Mouse (Mus musculus) midbrain, embryonic 11.5 days (tissue): ENCODE data around the gene Otud3. TPM values are rescaled to one million over a fixed set of nuclear protein-coding genes. Genes with fewer than 3 reads are reported as not detected.
"Not testable (repeated sequence)": the region's sequence is repeated elsewhere in the genome, so short reads cannot be mapped to it uniquely, and the experiment has no call there.

Experiments used
- ATAC-seq: fragments of 200-750 bp; cut with Nextera tagmentation; 2 replicates; pipeline ENCODE4 v1.8.0; 2017; ENCODE audit warnings: moderate TSS enrichment, moderate library complexity; ENCODE audit not compliant: low FRiP score
- DNase-seq: peaks from one replicate; pipeline ENCODE4 v3.0.0; 2015; ENCODE audit warnings: low spot score; ENCODE audit errors: missing footprints
- H3K27ac ChIP-seq: fragments of 300-500 bp; sonication (generic); 2 replicates; pipeline ENCODE4 v1.5.1; 2014; ENCODE audit warnings: low read depth, low read length
- H3K27me3 ChIP-seq: fragments of 300-500 bp; sonication (generic); 2 replicates; pipeline ENCODE4 v1.6.1; 2014; ENCODE audit warnings: mild to moderate bottlenecking, low read length, moderate library complexity, mixed read lengths; ENCODE audit not compliant: control insufficient read depth, insufficient read depth
- H3K36me3 ChIP-seq: fragments of 300-500 bp; sonication (generic); 2 replicates; pipeline ENCODE4 v1.6.1; 2014; ENCODE audit warnings: mild to moderate bottlenecking, low read length, moderate library complexity, mixed read lengths; ENCODE audit not compliant: control insufficient read depth, insufficient read depth
- H3K4me1 ChIP-seq: fragments of 300-500 bp; sonication (generic); 2 replicates; pipeline ENCODE4 v1.6.1; 2014; ENCODE audit warnings: low read length; ENCODE audit not compliant: control insufficient read depth, insufficient read depth
- H3K4me2 ChIP-seq: fragments of 300-500 bp; sonication (generic); 2 replicates; pipeline ENCODE4 v1.6.1; 2014; ENCODE audit warnings: mild to moderate bottlenecking, moderate library complexity
- H3K4me3 ChIP-seq: fragments of 300-500 bp; sonication (generic); 2 replicates; pipeline ENCODE4 v1.5.1; 2014; ENCODE audit warnings: low read depth, low read length
- H3K9ac ChIP-seq: fragments of 300-500 bp; sonication (generic); 2 replicates; pipeline ENCODE4 v1.6.1; 2014; ENCODE audit warnings: low read length
- H3K9me3 ChIP-seq: fragments of 300-500 bp; sonication (generic); 2 replicates; pipeline ENCODE4 v1.6.1; 2016; ENCODE audit warnings: low read length; ENCODE audit not compliant: control insufficient read depth
- WGBS: fragments of 180-500 bp; shearing (Covaris S2); extraction: QIAGEN DNeasy Blood & Tissue Kit; methylation state at CpG from one replicate; pipeline ENCODE4 v1.1.7; 2014; 5-methylcytosine and 5-hydroxymethylcytosine counted together
- polyA plus RNA-seq: library from polyadenylated mRNA; unstranded; fragments of >200 nt; fragmentation: Nextera tagmentation; extraction: Ambion mirVana; gene quantifications from 2 replicates; pipeline ENCODE4 v1.2.1, GENCODE M21; 2014

Gene Otud3
- polyA plus RNA-seq, 1 experiment from 2014 or later, result 2.7 TPM

GRCm38 (mm10) chr4:138880811-138881584, 32.7 kb downstream of the Otud3 start:
- 87% methylated on average over 7 of the region's 7 CpGs for WGBS
- H3K9me3 ChIP-seq, result no peaks in the 10 kb centered on the region
- H3K4me1 ChIP-seq, result peaks cover 3% of the 10 kb centered on the region; the same call in 1 of the 2 replicates
- no peak overlapping the region for H3K4me3 ChIP-seq
- H3K27ac ChIP-seq, result no peak overlapping the region
- no peak overlapping the region for H3K4me2 ChIP-seq
- H3K9ac ChIP-seq, result no peak overlapping the region
- DNase-seq (no peak), ATAC-seq (no peak)
- no peaks in the 10 kb centered on the region; the same call in 1 of the 2 replicates for H3K27me3 ChIP-seq
- H3K36me3 ChIP-seq, result no peaks in the 10 kb centered on the region

- 88% methylated on average over 11 of the region's 11 CpGs for WGBS
- ATAC-seq, result no peak
- no peak overlapping the region for H3K27ac ChIP-seq
These were observed 33.9 kb downstream of the Otud3 start for GRCm38 (mm10) chr4:138879808-138880207.

GRCm38 (mm10) chr4:138878783-138879182, 35.0 kb downstream of the Otud3 start:
- Histone ChIP-seq H3K4me2 (no peak overlapping the region), H3K27me3 (no peaks in the 10 kb centered on the region; the same call in 1 of the 2 replicates), H3K4me3 (no peak overlapping the region), H3K4me1 (peaks cover 3% of the 10 kb centered on the region; the same call in 1 of the 2 replicates), H3K9me3 (no peaks in the 10 kb centered on the region), H3K36me3 (no peaks in the 10 kb centered on the region), H3K27ac (no peak overlapping the region), H3K9ac (no peak overlapping the region)
- DNase-seq, result no peak
- 72% methylated on average over 8 of the region's 8 CpGs for WGBS
- ATAC-seq, result no peak

More at GRCm38 (mm10) chr4:138879808-138880207, 33.9 kb downstream of the Otud3 start:
- Histone ChIP-seq H3K9me3 (no peaks in the 10 kb centered on the region), H3K4me1 (peaks cover 3% of the 10 kb centered on the region; the same call in 1 of the 2 replicates), H3K9ac (no peak overlapping the region), H3K4me2 (no peak overlapping the region), H3K27me3 (no peaks in the 10 kb centered on the region; the same call in 1 of the 2 replicates), H3K4me3 (no peak overlapping the region), H3K36me3 (no peaks in the 10 kb centered on the region)
- DNase-seq, result no peak

DNA sequence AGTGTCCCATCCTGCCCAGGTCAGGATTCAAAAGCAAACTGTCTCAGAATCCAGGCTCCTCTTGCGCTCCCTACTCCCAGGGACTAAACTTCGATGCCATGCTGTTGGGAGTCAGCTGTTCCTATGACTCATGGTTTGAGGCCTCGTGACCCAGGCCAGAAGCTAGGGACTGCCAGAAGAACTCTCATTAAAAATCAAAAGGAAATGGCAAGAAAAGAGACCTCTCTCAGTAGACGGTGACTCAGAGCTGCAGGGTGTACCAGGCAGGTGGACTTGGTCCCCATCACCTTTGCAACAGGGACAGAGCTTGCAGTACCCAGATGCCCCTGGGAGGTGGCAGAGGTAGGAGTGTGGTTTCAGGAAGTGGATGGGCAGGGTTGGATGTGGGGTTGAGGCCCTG, 36.0 kb downstream of the Otud3 start, which contains the start of gene Pla2g2e:
TSS of gene Pla2g2e (plus strand) at position 212 of the 400 bp plus-strand sequence.
- H3K36me3 ChIP-seq, result no peaks in the 10 kb centered on the region
- no peaks in the 10 kb centered on the region for H3K9me3 ChIP-seq
- H3K4me2 ChIP-seq, result no peak within 1 kb of the TSS
- H3K4me3 ChIP-seq, result no peak within 1 kb of the TSS
- no peak within 1 kb of the TSS for H3K27ac ChIP-seq
- 89% methylated on average over 4 of the region's 4 CpGs for WGBS
- H3K9ac ChIP-seq, result no peak within 1 kb of the TSS
- no peak for DNase-seq
- H3K27me3 ChIP-seq, result no peaks in the 10 kb centered on the region; the same call in 1 of the 2 replicates
- H3K4me1 ChIP-seq, result peaks cover 3% of the 10 kb centered on the region; the same call in 1 of the 2 replicates
- no peak for ATAC-seq

- Histone ChIP-seq H3K27me3 (no peaks in the 10 kb centered on the region; the same call in 1 of the 2 replicates), H3K4me2 (no peak overlapping the region), H3K27ac (no peak overlapping the region), H3K9me3 (no peaks in the 10 kb centered on the region), H3K4me1 (no peaks in the 10 kb centered on the region), H3K4me3 (no peak overlapping the region), H3K36me3 (no peaks in the 10 kb centered on the region), H3K9ac (no peak overlapping the region)
- WGBS, result 95% methylated on average over 2 of the region's 2 CpGs
- DNase-seq (no peak), ATAC-seq (no peak)
These were observed 37.8 kb downstream of the Otud3 start for GRCm38 (mm10) chr4:138875986-138876385.

DNA sequence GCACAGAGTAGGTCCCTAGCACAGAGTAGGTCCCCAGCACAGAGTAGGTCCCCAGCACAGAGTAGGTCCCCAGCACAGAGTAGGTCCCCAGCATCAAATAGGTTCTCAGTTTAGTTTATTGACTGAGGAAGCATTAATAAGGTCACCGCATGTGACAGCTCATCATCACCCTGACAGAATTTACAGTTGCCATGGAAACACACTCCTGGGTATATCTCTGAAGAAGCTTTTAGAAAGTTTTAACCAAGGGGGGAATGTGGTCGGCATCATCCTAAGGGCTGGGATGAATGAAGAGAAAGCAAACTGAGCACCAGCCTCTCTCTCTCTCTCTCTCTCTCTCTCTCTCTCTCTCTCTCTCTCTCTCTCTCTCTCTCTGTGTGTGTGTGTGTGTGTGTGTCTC, 38.5 kb downstream of the Otud3 start:
- not testable (repeated sequence) for H3K9ac ChIP-seq, H3K27ac ChIP-seq, H3K27me3 ChIP-seq, DNase-seq, H3K4me3 ChIP-seq, ATAC-seq, H3K9me3 ChIP-seq, H3K4me1 ChIP-seq, H3K4me2 ChIP-seq, H3K36me3 ChIP-seq
- WGBS, result 76% methylated on average over 2 of the region's 2 CpGs

DNA sequence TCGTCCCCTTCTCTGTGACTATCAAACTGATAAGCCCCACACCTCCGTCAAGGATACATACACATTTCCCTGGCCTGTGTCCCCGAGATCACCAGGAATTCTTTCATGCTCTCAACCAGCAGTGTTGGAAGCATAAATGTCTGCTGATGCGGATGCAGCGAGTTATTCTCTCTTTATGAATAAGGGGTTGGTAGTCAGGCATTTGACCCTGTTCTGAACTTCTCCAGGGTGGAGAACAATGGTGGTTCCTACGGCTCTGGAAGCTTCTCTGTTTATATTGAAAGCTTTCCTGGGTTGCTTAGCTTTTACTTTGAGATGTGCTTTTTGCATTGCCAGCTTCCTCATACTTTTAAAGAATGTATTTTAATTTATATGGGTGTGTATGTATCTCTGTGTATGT, 39.9 kb downstream of the Otud3 start, which contains the start of gene Gm13030:
TSS of gene Gm13030 (minus strand) at position 101 of the 400 bp plus-strand sequence.
- Histone ChIP-seq H3K9me3 (no peaks in the 10 kb centered on the region), H3K4me1 (no peaks in the 10 kb centered on the region), H3K27me3 (no peaks in the 10 kb centered on the region), H3K4me3 (no peak within 1 kb of the TSS), H3K27ac (no peak within 1 kb of the TSS), H3K9ac (no peak within 1 kb of the TSS), H3K36me3 (no peaks in the 10 kb centered on the region), H3K4me2 (no peak within 1 kb of the TSS)
- ATAC-seq (no peak), DNase-seq (no peak)
- 87% methylated on average over 6 of the region's 6 CpGs for WGBS

- Histone ChIP-seq H3K4me1 (no peaks in the 10 kb centered on the region), H3K9ac (no peak overlapping the region), H3K36me3 (no peaks in the 10 kb centered on the region), H3K9me3 (no peaks in the 10 kb centered on the region), H3K4me2 (no peak overlapping the region), H3K27ac (no peak overlapping the region), H3K27me3 (no peaks in the 10 kb centered on the region), H3K4me3 (no peak overlapping the region)
- ATAC-seq, result no peak
- no peak for DNase-seq
- 51% methylated on average over 8 of the region's 8 CpGs for WGBS
These were observed 45.1 kb downstream of the Otud3 start for GRCm38 (mm10) chr4:138868666-138869065.

DNA sequence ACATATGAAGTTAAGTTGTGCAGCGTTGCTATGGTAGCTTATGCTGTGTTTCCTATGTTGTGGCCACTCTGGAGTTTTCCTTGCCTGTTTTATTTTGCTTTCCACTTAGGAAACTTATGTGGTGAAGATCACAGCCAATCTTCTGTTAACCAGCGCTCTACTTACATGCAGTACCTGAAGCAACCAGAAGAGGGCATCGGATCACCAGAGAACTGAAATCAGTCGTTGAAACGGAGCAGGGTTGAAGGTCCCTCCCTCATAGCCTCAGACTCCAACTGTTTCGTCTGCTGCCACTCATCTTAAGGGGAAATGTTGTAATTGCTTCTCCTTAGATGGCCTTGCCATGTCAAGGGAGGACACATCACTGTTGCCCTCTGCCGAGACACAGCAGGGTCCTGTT, 47.3 kb downstream of the Otud3 start:
- no peak overlapping the region for H3K4me3 ChIP-seq

More for the DNA sequence above, 47.3 kb downstream of the Otud3 start:
- Histone ChIP-seq H3K9me3 (no peaks in the 10 kb centered on the region), H3K27ac (no peak overlapping the region), H3K9ac (no peak overlapping the region), H3K36me3 (no peaks in the 10 kb centered on the region), H3K27me3 (no peaks in the 10 kb centered on the region), H3K4me1 (no peaks in the 10 kb centered on the region), H3K4me2 (no peak overlapping the region)
- 17% methylated on average over 7 of the region's 7 CpGs for WGBS
- no peak for ATAC-seq
- peak; percentile 96 for DNase-seq
